Mouse (Mus musculus): ENCODE measurements around the gene Setd1a.

GRCm38 (mm10) chr7:127820836-127821509 is 44.5 kb downstream of the Setd1a start:
- TF ChIP-seq POLR2A (IDR thresholded peaks at IDR 0.05; ENCODE audit: control insufficient read depth in 1 of 2, insufficient read depth in 1 of 2, low read depth in 1 of 2, low read length in 2 of 2, poor library complexity in 1 of 2), result no peak
- TF ChIP-seq USF1 (IDR thresholded peaks at IDR 0.05; ENCODE audit: low read depth, low read length), result no peak
- TF ChIP-seq TCF12 (IDR thresholded peaks at IDR 0.05; ENCODE audit: low read depth, low read length), result no peak
- TF ChIP-seq SMC3 (IDR thresholded peaks at IDR 0.05; ENCODE audit: low read depth, low read length), result no peak
- TF ChIP-seq CTCF (IDR thresholded peaks at IDR 0.05 in 2 of 3, conservative IDR thresholded peaks at IDR 0.05 in 1 of 3; ENCODE audit: control insufficient read depth in 1 of 3, insufficient read depth in 1 of 3, low read depth in 2 of 3, low read length in 3 of 3, poor library complexity in 1 of 3, severe bottlenecking in 1 of 3), result no peak
- no peak for TF ChIP-seq MAZ (IDR thresholded peaks at IDR 0.05; ENCODE audit: low read depth, low read length)
- TF ChIP-seq EP300 (IDR thresholded peaks at IDR 0.05; ENCODE audit: low read depth in 1 of 2, low read length in 2 of 2), result no peak
- TF ChIP-seq TAL1 (IDR thresholded peaks at IDR 0.05; ENCODE audit: low read length), result no peak
- no peak for TF ChIP-seq POLR2AphosphoS5 (IDR thresholded peaks at IDR 0.05; ENCODE audit: borderline replicate concordance, low read depth, low read length)
